Mouse (Mus musculus) urinary bladder, postnatal 10 days (tissue): Measurements from ENCODE around the gene Zfp408.

Experiments used
- DNase-seq: peaks from one replicate; pipeline ENCODE4 v3.0.0; 2022; ENCODE audit warnings: low spot score

Gene Zfp408

GRCm38 (mm10) chr2:91649553-91650359, at the start of gene Zfp408, which contains the start of gene Arhgap1:
Gene Zfp408, minus strand, starts transcription at chr2:91649791.
Gene Arhgap1, plus strand, starts transcription at chr2:91649860.
- peak; percentile 87 for DNase-seq

- DNase-seq, result no peak
These were observed 49.6 kb upstream of the Zfp408 start for GRCm38 (mm10) chr2:91699225-91699624.

DNA sequence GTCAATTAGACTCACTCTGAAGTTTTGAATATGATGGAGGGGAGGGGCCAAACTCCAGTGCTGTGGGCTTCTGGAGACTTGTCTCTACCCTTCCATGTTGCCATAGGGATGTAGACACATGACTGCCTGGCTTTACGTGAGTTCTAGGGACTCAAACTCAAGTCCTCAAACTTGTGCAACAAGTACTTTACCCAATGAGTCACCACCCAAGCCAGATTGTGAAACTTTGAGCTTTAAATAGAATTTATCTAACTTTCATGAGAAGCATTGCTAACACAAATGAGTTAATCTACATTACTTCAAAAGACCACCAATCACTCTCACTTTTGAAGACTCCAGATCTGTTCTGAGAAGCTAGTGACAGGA, 46.6 kb upstream of the Zfp408 start:
- DNase-seq, result no peak

GRCm38 (mm10) chr2:91695436-91696224, 46.0 kb upstream of the Zfp408 start:
- DNase-seq, result no peak

GRCm38 (mm10) chr2:91689452-91689851, 39.9 kb upstream of the Zfp408 start:
- no peak for DNase-seq

DNA sequence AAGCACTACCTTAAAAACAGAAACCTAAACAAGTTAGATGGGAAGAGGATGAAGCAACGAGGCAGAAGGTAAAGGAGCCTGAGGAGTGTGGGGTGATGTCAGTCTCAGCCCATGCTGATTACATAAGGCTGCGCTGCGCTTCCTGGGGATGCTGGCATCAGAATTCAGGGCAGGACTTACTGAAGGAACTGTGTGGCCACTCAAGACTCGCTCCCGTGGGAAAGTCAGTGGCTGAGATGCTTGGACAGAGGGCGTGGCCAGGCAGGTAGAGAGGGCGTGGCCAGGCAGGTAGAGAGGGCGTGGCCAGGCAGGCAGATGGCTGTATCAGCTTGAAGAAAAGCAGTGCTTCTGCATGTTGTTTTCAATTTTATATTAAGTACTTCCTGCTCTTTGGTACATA, 34.3 kb upstream of the Zfp408 start:
- DNase-seq, result no peak

- DNase-seq, result no peak
These were observed 33.3 kb upstream of the Zfp408 start for GRCm38 (mm10) chr2:91682850-91683249.

- no peak for DNase-seq
These were observed 27.4 kb upstream of the Zfp408 start for GRCm38 (mm10) chr2:91676961-91677360.

GRCm38 (mm10) chr2:91676420-91676819, 26.8 kb upstream of the Zfp408 start:
- no peak for DNase-seq

- DNase-seq, result no peak
These were observed 25.3 kb upstream of the Zfp408 start for GRCm38 (mm10) chr2:91674895-91675294.

- DNase-seq, result no peak
These were observed 24.0 kb upstream of the Zfp408 start for GRCm38 (mm10) chr2:91673587-91673986.

GRCm38 (mm10) chr2:91670038-91670437, 20.4 kb upstream of the Zfp408 start:
- no peak for DNase-seq

- no peak for DNase-seq
These were observed 19.7 kb upstream of the Zfp408 start for GRCm38 (mm10) chr2:91669326-91669725.

DNA sequence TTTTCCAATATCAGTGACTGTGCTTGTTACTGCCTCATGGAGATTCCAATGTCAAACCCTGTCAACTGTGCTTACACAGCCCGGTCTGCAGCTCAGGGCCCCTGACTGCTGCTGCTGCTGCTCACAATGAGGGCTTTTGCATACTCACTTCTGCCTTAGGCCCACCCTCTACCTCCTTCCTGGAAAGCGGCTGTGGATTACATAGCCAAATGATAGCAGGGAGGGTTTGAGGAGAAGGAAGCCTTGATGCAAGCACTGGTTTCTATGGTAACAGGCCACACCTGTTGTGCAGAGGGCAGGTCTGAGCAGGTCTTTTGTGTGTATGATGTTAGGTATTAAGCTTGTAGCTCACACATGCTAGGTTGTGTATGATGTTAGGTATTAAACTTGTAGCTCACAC, 18.2 kb upstream of the Zfp408 start:
- no peak for DNase-seq

- DNase-seq, result no peak
These were observed 16.9 kb upstream of the Zfp408 start for GRCm38 (mm10) chr2:91666386-91666910.

GRCm38 (mm10) chr2:91664780-91665179, 15.2 kb upstream of the Zfp408 start:
- DNase-seq, result no peak

DNA sequence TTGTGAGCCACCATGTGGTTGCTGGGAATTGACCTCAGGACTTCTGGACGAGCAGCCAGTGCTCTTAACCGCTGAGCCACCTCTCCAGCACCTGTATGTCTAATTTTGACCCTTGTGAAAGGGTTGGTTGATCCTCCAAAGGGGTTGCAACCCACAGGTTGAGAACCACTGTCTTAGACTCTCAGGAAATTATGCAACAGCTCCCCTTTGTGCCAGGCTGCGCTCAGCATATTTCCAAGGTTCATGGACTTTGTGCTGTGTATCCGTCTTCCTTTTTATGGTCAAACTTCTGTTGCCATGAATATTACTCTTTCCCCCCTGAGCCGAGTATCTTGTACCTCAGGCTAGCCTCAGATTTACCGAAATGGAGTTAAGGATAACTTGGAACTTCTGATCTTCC, 11.4 kb upstream of the Zfp408 start:
- no peak for DNase-seq

GRCm38 (mm10) chr2:91659657-91660056, 10.1 kb upstream of the Zfp408 start:
- no peak for DNase-seq

DNA sequence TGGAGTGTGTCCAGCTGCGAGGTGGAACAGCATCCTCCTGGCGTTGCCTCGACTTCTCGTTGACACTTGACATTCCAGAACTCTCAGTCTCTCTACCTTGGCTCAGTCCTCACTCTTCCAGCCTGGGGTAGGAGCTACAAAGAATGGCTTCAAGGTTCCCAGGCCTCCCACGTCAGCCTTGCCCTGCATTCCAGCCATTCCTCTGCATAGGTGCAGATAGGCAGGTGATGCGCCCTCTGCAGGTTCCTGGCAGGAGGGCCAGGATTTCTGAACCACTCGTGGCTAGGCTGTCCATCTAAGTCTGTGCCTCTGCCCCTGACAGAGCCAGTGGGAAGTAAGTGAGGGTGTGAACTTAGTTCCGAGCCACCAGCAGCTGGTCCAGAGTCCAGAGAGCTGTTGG, 7.2 kb upstream of the Zfp408 start:
- DNase-seq, result no peak

DNA sequence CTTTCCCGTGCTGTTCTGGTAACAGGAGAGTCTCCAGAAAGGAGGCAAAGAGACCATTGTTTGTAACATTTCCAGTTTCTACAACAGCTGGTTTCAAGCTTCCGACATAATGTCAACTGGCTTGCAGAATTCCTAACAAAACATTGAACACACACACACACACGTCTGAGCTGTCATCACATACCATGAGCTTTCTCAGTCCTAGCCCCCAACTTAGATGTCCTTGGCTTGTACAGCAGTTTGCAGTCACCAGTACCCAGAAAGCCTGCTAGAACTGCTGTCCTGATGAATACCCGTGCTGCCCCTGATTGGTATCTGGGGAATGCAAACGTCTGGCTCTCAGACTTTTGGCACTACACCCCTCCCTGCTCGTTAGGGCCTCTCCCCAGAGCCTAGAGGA, 6.2 kb upstream of the Zfp408 start:
- DNase-seq, result no peak

DNA sequence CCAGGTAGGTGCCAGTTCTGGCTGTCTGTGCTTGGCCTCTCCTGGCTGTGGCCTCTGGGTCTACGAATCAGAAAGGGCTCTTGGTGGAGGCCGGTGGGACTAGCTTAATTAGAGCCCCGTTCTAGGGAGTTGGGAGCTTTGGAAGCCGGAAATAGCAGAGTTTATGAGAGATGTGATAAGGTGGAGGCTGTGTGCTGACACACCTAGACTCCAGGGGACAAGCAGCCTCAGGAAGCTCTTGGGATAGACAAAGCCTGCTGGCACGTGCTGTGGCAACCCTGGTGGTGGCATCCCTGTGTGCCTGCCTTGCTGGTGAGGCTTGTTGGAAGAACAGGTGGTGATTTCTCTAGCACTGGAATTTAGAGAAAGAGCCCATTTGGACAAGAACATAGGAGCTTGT, 5.8 kb upstream of the Zfp408 start:
- DNase-seq, result no peak

DNA sequence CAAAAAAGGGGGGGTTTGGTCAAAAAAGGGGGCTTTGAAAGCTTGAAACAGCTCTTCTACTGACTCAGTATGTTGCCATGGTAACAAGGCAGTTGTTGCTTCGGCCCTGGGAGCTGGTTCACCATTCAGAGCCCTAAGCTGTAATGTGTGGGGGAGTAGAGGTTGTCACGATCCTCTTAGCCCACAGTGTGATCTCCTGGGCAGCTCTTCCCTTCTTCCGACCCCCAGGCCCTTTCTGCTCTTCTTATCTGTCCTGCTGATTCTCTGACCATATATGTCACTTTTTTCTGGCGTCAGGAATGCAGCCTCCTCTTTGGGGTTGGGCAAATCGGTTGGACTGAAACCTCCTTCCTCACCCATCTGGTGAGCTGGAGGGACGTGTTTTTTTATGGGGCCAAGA, 3.3 kb upstream of the Zfp408 start:
- no peak for DNase-seq
